Mouse (Mus musculus) retina, adult 2 months (tissue): ENCODE data around the gene Clip1.
"Not testable (repeated sequence)": the region's sequence is repeated elsewhere in the genome, so short reads cannot be mapped to it uniquely, and the experiment has no call there.

Source experiments
- DNase-seq: peaks from one replicate; pipeline ENCODE4 v3.0.0-alpha.2; 2012; ENCODE audit warnings: low read depth, low spot score

Clip1 gene

DNA sequence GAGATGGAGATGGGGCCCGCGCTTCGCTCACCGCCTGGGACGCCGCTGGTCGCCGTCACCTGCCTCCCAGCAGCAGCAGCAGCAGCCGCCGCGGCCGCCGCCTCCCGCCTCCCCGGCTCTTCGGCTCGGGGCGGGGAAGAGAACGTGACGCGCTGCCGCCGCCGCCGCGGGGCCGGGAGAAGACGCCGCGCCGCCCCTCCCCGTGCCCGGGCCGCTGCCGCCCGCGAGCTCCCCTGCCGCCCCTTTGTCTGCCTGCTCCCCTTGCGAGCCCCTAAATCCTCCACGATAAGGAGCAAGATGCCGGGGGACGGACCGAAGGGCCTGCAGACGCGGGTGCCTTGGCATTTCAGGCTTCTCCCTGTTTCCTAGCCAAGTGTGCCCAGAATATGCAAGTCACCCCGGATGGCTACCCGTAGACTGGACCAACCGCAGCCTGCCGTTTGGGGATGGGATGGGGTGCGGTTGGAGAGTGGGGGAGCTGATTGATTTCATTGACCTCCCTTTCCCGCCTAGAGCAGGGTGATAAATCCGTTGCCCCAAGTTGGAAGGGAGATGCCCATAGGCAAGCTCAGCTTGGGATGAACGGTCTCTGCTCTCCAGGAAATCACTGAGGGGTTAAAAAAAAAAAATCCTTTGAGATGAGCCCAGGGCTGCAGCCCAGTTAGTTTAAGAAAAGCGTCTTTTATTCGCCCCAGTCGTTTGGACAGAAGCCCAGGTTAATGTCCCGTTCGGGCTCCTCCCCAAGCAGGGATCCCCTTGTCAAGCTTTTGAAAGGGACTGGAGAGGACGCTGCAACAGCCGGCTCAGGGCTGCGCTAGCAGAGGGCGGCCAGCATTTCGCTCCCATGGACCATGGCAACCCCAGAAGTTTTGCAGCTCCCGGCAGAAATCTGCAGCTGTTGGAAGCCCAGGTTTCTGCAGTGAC, at the start of gene Clip1:
Clip1 (minus strand) TSS at position 398 of the 924 bp plus-strand sequence.
- DNase-seq: peak; percentile 28

DNA sequence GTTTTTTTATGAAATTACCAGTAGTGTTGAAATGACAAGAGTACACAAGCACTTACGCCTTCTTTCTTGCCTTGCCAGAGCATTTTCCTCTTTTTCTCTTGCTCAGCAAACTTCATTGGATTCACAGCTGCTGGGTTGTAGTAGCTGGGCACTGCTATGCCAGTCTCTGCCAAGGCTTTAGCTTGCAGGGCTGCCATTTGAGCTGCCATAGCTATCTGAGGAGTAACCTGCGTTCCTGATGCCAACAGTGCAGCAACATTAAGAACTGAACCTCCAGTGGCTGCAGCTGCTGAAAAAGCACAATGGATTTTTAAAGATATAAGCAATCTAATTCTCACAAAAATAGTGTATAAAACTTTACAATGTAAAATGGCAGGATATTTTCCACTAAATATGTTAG, 46.6 kb upstream of the Clip1 start:
- no peak for DNase-seq

DNA sequence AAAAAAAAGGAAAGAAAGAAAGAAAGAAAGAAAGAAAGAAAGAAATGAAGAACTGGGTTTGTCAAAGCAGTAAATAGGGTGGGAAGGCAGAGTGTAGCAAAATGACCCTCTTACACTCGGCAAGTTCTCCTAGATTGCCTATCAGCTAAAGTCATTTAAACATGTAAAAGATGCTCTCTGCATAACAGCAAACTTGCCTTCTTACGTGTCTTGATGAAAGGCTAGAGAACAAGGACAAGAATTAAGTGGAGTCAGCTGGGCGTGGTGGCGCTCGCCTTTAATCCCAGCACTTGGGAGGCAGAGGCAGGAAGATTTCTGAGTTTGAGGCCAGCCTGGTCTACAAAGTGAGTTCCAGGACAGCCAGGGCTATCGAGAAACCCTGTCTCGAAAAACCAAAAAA, 39.4 kb upstream of the Clip1 start:
- DNase-seq: not testable (repeated sequence)

DNA sequence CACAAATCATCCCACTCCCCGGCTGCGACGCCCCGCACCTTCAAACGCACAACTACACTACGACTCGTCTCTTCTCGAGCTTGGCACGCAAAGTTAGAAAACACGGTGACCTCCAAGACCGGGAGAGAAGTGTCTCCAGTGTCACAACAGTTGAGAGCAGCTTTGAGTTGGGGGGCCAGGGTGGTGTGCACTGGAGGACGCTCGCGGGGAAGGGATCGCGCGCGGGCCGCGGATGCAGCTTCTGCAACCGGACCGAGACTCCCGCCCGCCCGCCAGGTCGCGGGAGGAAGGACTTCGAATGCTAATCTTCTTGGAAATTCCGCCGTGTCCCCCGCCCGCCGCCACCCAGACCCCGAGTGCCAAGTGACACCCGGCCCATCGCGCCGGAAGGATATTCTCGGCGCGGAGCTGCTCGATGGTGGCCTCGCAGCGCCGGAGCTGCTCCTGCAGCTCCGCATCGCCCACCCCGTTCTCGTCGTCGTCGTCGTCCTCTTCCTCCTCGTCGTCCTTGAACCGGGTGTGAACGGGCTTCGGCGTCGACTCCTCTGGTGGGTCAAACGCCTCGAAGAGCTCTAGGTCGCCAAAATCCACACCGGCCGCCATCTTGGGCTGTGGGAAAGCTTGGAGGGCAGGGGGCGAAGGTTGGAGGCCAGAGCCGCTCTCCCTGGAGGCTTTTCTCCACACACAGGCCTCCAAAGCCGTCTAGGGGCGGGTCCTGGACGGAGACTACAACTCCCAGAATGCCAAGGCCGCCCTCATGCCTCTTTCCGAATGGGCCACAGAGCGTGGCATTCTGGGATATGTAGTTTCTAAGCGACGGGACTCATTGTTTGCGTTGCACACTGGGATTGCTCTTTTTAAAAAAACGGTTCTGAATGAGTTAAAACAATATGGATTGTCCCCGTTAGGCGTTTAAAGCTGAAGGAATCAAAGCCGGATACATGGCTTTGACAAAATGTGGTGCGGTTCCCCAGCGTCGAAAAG, 36.2 kb upstream of the Clip1 start, which contains the start of gene Zcchc8:
Zcchc8 (minus strand) TSS at position 773 of the 984 bp plus-strand sequence.
- DNase-seq: peak; percentile 94

DNA sequence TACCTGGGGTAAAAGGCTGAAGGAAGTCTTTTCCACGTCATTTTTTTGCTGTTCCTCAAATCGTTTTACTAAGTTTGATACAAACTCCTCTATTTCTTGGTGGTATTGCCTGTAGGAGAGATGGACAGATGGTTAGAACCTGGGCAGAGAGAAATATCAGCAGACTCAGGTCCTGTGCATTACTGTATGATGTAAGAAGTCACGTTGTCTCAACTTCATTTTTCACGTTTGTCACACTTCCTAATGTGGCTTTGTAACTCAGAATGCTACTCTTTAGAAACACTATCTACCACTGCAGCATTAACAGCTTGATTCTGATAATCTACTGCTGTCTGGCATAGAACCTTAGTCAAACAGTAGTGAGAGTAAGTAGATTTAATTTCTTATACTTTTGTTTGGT, 30.2 kb upstream of the Clip1 start:
- no peak for DNase-seq

DNA sequence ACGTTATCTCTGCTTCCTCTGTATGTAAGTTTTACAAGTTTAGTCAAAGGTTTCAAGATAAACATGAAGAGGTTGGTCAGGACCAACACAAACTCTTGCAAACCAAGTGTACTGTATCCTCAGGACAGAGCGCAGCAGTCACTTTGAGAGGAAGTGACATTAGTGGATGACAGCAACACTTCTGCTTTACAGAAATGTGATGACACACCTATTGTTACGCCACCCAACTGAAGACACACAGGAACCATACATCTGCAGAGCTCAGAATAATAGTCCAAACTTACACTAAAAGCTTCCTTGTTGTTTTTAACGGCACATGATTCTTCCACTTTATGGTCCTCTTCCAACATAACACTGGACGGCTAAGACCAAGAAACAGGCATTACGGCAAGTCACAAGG, 29.4 kb upstream of the Clip1 start:
- DNase-seq: no peak

DNA sequence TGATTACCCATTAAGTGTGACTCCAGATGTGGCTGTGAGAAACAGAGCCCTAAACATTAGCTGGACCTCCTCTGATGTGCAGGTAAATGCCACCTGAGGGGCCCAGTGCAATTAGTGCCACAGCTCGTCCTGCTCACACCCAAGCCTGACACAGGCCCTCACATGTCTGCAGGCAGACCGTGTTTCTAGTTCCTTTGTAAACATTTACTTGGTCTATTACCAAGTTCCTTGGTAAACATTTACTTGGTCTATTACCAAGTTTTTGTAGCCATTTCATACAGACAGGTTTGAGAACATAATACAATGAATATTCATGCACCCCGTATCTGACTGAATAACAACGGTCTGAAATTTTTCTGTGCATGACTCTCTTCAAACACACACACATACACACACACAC, 25.2 kb upstream of the Clip1 start:
- no peak for DNase-seq

DNA sequence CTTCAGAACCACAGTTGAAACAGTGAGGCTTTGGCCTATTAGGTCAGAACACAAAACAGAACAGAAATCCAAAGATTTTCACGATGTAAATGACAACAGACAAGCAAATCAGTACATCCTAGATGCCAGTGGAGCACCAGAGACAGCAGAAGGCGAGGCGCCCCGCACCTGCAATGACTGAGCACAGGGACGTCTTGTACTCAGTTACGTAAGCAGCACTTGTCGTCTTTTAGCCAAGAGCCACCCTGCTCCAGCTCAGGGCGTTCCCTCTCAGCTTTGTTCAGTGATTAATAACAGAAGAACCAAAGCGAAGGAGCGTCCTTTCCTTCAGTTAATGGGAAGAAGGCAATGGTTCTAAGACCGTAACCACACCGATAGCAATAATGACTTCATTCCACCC, 24.2 kb upstream of the Clip1 start:
- no peak for DNase-seq

DNA sequence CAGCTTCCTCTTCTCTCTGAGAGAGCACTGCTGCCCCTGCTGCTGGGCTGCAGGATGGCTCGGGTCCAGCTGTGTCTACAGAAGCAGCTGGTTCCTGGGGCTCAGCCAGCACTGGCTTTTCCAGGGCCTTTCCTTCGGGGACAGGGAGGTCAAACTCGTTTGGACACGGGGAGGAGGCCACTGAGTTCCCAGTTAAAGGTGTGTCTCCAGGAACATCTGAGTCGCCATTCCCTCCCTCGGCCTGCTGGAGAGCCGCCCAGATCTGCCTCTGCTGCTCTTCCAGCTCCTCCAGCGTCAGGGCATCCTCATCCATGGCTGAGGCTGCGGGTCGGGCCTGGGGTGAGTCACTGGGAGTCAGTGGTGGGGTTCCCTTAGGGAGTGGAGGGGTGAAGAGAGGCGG, 16.2 kb upstream of the Clip1 start:
- no peak for DNase-seq

DNA sequence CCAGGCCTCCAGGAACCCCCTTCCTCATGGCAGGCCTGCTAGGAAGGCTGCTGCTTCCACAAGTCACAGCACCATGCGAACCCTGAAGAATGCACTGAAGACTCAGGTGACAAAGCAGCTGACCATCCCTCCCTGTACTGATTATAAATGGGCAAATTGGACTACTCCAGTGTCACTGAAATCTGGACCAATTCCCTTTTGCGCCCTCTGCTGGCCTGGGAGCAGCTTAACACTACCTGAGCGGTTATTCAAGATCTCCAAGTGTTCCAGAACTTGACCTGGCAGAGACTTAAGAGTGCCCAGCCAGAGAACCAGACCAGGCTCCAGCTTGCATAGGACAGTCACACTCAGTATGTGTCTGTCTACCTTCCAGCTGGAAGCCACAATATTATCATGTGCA, 14.8 kb upstream of the Clip1 start:
- peak; percentile 64 for DNase-seq

DNA sequence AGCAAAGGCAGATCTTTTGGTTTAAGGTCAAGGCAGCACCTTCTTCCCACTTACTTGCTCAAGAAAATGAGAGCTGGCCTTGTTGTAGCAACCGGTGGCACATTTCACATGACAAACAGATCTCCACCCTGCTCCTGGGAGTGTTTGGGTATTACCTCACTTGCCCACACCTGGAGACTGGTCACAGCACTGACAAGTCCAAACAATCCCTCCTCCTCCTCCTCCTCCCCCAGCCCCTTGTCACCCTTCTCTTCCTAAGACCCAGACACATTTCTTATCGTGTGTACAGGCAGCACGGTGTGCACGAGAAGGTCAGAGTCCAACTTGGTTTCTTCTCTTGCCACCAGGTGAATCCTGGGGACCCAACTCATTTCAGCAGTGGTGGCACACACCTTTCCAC, 12.5 kb upstream of the Clip1 start:
- no peak for DNase-seq

DNA sequence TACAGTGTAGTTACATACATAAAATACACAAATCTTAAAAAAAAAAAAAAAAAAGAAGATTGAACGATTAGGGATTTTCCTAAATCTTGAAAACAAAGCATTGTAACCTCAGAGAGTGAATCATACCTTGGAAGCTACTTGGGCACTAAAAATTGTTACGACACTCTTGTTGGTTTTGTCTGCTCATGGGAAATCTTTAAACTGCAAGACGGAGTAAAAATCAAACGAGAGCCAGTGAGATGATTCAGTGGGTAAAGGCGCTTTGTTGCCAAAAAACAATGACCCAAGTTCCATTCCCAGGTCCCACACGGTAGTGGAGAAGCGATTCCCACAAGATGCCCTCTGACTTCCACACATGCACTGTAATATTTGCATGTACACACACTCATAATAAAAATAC, 11.8 kb upstream of the Clip1 start:
- no peak for DNase-seq

DNA sequence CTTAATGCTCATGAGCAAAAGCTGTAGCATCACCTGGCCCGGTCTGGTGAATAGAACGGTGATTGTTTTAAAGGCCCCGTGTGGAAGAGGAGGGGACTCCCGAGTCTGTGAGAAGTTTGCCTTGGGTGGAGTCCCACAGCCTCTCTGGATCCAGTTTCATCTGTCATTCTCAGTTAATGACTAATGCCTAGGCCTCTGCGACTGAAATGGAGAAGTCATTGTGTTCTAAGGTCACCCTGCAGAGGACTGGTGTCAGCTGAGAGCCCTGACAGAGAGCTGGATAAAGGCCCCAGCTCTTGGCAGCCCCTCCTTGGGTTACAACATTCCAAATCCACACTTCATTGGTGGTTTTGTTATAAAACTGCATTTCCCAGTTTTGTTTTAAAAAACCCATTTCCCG, 10.1 kb upstream of the Clip1 start:
- DNase-seq: no peak

DNA sequence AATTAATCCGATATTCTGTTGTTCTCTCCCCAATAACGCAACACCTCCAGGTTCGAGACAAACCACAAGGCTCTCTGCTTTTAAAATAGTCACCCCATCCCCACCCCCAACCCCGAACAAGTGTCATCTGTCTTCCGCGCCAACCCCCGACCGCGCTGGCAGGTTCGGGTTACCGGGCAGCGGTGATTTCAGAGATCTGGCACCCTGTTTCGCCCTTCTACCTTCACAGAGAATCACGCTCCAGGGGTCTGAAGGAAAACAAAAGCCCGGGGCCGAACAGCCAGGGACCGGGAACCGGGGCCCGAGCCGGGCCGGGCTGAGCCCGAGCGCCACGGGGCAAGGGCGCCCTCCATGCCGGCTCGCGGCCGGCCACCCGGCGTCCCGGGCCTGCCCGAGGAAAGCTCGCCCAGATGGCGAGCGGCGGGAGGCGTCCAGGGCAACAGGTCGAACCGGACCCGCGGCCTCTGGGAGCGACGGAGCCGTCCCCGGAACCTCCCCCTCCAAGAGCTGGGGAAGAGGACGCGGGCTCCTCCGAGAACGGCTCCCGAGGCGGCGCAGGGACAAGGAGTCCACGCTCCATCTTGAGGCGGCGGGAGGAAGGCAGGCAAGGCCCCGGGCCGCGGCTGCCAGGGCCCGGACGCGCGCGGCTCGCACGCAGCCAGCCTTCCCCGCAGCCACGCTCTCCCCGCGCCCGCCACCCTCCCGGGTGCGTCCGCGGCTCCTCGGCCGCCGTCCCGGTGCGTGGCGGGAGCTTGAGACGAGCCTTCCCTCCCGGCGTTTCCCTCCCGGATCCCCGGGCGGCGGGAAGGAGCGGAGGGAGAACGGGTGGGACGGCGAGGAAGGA, 819 bp downstream of the Clip1 start:
- DNase-seq: no peak

DNA sequence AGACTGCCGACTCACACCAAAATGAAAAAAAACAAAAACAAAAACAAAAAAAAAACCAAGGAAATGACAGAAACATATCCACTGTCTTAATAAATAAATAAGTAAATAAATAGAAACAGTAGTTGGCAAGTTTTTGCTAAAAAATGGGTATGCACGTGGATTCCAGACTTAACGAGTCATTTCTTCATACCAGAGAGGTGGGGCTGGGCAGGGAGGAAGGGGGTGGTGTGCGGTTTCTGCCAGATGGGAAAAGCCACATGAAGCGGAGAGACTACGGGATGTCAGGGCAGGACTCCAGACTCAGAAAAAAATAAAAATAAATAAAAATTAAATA, 1.4 kb downstream of the Clip1 start:
- DNase-seq: no peak

DNA sequence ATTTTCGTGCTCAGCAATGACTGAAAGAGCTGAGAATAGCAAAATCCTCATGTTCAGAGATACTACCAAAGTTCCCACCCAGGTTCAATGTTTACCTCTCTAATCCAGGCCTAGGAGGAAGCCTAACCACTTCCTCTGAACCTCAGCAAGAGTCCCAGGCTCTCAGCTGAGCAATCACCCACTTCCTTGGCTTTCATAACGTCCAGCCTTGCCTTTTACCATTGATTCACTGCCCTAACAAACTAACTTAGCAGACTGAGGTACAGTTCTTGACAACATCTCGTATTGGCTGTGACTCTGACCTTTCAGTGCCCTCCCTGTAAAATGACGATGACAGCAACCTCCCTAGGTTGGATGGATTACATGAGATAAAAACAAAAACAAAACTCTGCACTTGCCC, 2.0 kb downstream of the Clip1 start:
- DNase-seq: no peak

DNA sequence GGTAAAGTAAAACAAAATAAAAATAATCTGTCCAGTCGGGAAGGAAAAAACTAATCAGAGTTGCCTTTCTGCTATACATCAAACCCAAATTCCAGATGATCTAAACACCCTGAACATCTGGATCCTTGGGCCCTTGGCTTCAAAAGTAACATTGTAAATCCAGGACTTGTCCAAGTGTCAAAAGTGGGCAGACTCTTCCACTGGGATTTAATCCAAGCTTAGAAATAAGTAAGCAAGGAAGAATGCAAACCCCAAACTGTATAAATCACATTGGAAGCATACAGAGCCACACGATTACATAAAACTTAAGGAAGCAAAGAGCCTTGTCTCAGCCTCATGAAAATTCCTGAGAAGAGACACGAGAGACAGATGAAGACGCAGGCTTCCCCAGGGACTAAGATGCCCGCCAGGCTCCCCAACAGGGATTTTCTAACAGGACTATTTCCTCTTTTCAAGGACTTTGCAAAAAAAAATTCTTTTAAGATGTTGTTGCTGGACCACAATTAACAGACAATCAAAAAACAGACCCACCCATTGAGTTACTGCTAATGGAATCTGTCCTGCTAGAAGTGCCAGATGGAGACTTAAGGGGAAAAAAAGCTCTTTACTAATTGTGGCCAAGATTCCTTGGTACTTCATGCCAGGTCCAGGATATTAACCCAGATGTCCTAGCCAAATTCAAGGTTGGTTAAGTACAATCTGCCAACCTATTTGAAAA, 4.7 kb downstream of the Clip1 start:
- DNase-seq: no peak

DNA sequence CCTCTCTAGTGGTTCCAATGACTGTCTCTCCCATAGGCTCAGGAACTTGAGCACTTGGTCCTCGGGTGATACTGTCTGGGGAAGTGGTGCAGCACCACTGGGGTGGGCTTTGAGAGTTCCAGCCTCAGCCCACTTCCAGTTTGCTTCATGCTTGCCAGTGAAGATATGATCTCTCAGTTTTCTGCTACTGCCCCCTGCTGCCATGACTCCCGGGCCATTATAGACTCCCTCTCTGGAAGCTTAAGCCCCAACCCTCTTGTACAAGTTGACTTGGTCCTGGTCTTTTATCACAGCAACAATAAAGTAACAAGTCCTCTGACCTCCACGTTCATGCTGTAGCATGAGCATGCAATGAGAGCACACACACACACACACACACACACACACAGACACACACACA, 5.3 kb downstream of the Clip1 start:
- no peak for DNase-seq

DNA sequence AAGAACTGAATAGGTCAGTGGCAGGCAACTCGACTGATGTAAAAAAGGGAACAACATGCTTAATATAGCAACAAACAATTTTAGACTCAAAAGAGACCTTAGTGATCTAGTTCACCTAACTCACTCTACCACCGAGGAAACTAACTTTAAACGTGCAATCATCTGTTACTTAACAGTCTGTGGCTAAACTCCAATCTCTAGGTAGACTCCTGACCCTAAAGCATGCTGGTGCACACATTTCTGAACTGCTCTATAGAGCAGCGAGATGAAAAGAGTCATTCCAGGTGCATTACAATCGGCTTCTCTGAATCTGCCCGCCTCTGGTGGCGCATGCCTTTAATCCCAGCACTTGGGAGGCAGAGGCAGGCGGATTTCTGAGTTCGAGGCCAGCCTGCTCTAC, 8.7 kb downstream of the Clip1 start:
- no peak for DNase-seq

DNA sequence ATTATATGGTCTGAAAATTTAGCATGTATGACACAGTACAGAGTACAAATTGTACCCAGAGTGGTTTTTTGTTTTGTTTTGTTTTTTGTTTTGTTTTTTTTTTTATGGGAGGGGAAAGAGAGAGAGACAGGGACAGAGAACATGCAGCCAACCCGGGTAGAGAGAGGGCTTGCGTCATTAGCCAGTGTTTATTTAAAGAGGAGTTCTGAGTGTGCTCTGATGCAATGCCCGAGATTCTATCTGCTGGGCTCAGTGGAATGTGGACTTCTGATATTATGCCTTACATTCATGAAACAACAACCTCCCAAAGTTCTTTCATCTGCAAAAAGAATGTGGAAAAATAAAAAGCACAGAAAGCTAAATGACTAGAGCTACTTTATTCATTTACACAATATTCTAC, 9.2 kb downstream of the Clip1 start:
- no peak for DNase-seq

DNA sequence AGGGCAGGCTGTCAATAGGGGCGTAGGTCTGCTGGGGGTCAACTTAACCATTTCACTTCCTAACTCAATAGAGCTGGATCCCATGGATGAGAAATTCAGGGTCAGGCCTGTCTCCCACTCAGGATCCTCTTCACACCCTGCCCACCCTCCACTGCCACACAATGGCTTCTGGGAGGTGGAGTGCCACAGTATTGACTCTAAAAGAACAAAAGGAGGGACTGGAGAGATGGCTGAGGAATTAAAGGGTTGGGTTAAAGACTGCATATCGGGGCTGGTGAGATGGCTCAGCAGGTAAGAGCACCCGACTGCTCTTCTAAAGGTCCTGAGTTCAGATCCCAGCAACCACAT, 13.0 kb downstream of the Clip1 start:
- no peak for DNase-seq
